Mouse (Mus musculus) embryonic fibroblast, embryonic 13.5 days (primary cell): Measurements from ENCODE around the gene Asb5. TPM values are rescaled to one million over a fixed set of nuclear protein-coding genes. Genes with fewer than 3 reads are reported as not detected.
"Not testable (repeated sequence)": the region's sequence is repeated elsewhere in the genome, so short reads cannot be mapped to it uniquely, and the experiment has no call there.

ENCODE experiments used
- H3K27ac ChIP-seq: 2 replicates; pipeline ENCODE4 v1.5.1; 2012; ENCODE audit warnings: low read length, control low read depth, inconsistent platforms; ENCODE audit not compliant: insufficient read depth
- H3K4me1 ChIP-seq: 2 replicates; pipeline ENCODE4 v1.6.1; 2011; ENCODE audit warnings: low read length; ENCODE audit not compliant: control insufficient read depth, insufficient read depth
- H3K4me3 ChIP-seq: 2 replicates; pipeline ENCODE4 v1.5.1; 2011; ENCODE audit warnings: mild to moderate bottlenecking, control low read depth, low read length; ENCODE audit not compliant: insufficient read depth
- CTCF ChIP-seq: IDR thresholded peaks from 2 replicates; pipeline ENCODE4 v1.5.1; 2011; ENCODE audit warnings: mild to moderate bottlenecking, control low read depth, low read length, moderate library complexity, borderline replicate concordance; ENCODE audit not compliant: insufficient read depth
- POLR2A ChIP-seq: IDR thresholded peaks from 2 replicates; pipeline ENCODE4 v1.6.1; 2011; ENCODE audit warnings: low read depth, mild to moderate bottlenecking, control low read depth, low read length, moderate library complexity
- polyA plus RNA-seq: library from polyadenylated mRNA; stranded (reverse); fragments of >200 nt; gene quantifications from 2 replicates; pipeline ENCODE4 v1.2.4, GENCODE M21; 2011; ENCODE audit warnings: low read depth; ENCODE audit not compliant: missing spikeins, insufficient read length

Gene Asb5
- polyA plus RNA-seq, 1 experiment = 0.33 TPM

DNA sequence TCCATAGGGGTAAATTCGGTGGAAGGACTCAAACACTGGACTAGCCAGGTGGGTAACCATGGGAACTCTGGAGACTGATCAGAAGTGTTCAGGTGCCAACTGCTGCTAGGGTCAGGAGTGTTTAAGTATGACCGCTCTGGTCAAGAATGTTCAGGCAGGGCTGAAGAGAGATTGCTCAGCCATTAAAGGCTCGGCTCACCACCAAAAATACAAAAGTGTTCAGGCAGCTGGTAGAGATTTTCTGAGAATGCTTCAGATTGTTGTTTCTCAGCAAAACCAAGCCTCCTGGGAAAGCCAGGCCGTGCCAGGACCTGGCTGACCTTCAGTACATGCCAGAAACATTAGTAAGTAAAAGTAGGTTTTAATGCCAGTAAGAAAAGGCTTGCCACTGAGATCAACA, 80.9 kb downstream of the Asb5 start:
- TF ChIP-seq POLR2A (no peak), CTCF (no peak)
- H3K27ac ChIP-seq = peak overlapping the region; percentile 94
- peaks cover 6% of the 10 kb centered on the region for H3K4me1 ChIP-seq
- H3K4me3 ChIP-seq = no peak overlapping the region

DNA sequence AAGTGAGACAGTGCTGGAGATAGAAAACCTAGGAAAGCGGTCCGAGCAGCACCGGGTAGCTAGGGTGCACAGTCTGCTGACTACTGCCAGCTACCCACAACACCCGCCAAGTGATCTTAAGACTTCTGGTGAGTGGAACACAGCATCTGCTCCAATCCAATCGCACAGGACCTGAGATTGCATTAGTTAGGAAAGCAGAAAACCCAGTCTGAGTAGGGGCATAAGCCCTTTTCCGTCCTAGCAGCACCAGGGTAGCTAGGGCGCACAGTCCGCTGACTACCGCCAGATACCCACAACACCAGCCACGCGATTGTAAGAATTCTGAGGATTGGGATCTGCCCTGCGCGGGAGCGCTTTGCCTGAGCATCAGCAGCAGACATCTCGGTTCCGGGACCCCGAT, 87.3 kb downstream of the Asb5 start:
- not testable (repeated sequence) for H3K27ac ChIP-seq, H3K4me3 ChIP-seq, H3K4me1 ChIP-seq

Other genes with a start within 250 kb of the Asb5 start
- gene Spcs3, start 418 bp downstream of the Asb5 start, polyA plus RNA-seq = 87.3 and 95.1 TPM in 2 replicates
- gene Spata4, start 71.2 kb downstream of the Asb5 start, polyA plus RNA-seq = not detected in 2 replicates